Mouse (Mus musculus): ENCODE data around the gene Pdzk1. TPM values are rescaled to one million over a fixed set of nuclear protein-coding genes. Genes with fewer than 3 reads are reported as not detected.
A peak's percentile ranks its signal among the peaks of the same experiment; 100 is the strongest.

Pdzk1 gene
- total RNA-seq (2021): 1.00 TPM in 1 of 2 replicates, not detected in the other
- long read RNA-seq, transcript Pdzk1-201 (9 exons, 2,406 nt): major isoform, 62 of 71 reads
- long read RNA-seq, partial matches to known transcripts: 5 of 71 reads
- long read RNA-seq, other reads (novel, unspliced or antisense): 4 of 71 reads

DNA sequence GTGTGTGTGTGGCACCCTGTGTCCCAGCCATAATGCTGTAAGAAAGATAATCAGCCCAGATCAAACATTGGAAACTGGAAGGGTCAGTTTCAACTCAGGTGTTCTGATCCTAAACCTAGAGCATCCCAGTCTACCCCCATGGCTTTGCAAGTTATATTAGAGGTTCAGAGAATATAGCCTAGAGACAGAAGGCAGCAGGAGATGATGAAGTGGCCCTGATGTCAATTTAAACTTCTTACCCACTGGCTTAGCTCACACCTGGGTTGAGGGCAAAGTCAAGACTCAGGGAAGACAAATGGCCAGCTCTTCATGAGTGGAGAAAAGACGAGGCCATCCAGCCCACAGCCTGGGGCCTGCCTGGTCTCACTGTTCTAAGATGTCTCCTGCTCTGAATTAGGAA is at the start of gene Pdzk1, which contains the start of gene Cd160:
Pdzk1 (plus strand) TSS at position 301 of the 400 bp plus-strand sequence.
Cd160 (minus strand) TSS at position 368 of the 400 bp plus-strand sequence.
- no peak for DNase-seq

DNA sequence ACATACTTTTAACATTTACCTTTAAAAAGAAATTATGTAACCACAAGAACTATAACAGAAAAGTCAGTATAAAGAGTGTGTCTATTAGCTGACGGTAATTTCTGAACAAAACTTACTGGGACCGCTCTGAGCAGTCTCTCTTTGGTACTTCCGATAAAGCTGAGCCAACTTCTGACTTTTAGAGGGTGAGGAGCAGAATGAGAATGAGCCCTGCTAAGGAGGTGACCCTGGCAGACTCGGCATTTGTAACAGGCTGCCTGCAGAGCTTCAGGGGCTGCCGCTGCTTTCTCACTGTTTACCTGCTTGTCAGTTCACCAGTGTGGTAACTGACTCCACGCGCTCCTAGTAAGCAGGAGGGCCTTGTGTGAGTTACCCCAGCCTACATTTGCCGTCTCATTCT is 46.8 kb upstream of the Pdzk1 start:
- no peak for DNase-seq

DNA sequence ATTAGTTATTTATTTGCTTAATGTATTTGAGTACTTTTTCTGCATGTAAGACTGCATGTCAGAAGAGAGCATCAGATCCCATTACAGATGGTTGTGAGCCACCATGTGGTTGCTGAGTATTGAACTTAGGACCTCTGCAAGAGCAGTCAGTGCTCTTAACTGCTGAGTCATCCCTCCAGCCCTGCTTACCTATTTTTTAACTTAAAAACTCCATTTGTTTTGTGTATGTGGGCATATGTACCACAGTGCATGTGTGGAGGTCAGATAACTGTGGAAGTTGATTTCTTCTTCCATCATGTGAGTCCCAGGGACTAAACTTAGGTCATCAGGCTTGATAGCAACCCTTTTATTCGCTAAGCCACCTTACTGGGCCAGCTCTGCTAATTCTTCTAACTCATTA is 41.3 kb upstream of the Pdzk1 start:
- DNase-seq: no peak

DNA sequence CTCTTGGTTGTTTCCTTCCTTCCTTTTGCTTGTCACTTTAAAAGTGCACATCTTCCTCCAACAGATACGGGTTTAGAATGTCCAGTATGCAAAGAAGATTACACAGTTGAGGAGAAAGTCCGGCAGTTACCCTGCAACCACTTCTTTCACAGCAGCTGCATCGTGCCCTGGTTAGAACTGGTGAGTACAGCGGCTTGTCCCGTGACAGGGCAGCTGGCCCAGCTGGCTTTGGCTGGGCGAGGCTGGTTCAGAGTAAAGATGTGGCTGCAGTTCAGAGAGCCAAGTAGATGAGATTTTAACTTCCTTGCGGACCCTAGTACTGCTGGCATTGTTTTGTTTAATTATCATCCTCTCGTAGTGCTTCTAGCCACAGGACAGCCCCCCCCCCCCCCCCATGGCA is 40.6 kb upstream of the Pdzk1 start:
- no peak for DNase-seq

DNA sequence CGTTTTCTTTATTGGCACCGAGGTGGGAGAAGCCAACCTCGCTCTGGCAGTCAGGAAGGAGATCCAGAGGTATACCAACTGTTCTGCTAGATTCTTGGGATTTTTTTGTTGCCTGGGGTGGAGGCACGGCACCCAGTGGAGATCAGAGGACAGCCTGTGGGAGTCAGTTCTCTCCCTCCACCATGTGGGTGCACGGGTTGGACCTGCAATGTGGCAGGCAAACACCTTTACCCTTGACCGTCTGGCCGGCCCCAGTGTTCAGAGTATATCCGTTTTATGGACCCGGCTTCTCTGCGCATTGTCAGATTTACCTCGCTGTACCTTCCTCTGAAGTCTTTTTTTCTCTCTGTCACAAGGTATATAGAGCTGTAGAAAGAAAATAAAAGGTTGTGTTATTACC is 28.8 kb upstream of the Pdzk1 start:
- no peak for DNase-seq

DNA sequence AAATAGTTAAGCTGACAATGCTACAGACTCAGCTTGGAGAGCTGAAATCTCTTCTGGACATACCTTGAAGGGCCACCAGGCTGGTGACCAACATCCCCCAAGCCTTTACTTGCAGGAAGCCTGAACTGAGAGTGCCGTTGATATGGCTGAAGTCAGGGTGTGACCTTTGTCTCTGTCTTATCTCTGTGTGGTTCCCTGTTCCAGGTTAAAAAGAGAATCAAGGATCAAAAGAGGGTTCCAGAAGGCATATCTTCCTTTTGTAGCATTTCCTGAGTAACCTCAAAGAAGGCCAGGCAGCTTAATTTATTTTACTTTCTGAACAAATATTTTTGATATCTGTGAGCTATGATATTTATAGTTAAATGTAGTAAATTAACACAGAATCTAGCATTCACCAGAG is 26.9 kb upstream of the Pdzk1 start:
- no peak for DNase-seq

DNA sequence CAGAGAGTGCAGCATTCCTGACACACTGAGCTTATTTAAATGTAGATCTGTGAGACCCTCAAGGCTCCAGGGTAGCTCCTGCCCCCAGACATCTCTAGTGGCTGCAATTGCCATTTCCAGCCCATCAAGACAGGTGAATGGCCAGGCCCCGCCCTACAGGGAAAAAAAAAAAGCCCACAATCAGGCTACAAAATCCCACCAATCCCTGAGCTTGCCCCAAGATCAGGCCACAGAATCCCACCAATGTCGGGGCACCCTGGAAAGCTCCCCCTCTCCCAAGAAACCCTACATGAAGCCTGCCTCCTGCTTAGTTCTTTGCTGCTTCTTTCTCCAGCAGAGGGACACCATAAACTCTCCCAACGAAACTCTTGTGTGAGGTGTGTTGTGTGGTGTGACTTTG is 20.9 kb upstream of the Pdzk1 start:
- DNase-seq: no peak

DNA sequence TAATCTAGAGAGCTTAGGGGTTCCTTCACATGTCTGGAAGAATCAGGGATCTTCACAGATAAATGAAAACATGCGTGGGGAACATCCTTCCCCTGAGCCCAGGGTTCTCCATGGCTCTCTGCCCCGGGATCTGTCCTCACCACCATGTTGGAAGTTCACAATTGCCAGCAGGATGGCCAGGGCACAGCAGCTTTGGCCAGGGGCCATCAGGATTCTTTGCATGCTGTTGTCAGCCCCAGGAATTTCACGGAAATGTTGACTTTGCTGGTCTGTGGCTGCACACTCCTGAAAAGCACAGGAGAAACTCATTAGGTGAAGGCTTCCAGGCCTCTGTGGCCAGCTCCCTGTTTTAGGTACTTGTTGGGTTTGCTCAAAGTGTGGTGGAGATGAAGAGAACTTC is 20.4 kb upstream of the Pdzk1 start:
- DNase-seq: no peak

DNA sequence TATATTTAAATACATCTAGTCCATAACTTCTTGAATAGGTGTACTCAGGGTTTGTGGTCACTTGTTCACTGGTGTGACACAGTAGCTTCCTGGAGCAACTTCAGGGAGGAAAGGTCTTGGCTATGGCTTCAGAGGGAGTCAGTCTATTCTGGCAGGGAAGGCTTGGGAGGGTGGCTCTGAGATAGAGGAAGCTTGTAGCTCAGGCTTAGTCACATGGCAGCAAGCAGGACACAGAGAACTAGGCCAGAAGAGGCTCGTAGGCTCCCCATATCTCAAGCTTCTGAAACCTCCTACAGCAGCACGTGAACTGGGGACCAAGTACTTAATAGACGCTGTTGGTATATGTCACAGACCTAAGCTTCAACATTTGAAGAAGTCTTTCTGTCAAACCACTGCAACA is 17.9 kb upstream of the Pdzk1 start:
- no peak for DNase-seq

DNA sequence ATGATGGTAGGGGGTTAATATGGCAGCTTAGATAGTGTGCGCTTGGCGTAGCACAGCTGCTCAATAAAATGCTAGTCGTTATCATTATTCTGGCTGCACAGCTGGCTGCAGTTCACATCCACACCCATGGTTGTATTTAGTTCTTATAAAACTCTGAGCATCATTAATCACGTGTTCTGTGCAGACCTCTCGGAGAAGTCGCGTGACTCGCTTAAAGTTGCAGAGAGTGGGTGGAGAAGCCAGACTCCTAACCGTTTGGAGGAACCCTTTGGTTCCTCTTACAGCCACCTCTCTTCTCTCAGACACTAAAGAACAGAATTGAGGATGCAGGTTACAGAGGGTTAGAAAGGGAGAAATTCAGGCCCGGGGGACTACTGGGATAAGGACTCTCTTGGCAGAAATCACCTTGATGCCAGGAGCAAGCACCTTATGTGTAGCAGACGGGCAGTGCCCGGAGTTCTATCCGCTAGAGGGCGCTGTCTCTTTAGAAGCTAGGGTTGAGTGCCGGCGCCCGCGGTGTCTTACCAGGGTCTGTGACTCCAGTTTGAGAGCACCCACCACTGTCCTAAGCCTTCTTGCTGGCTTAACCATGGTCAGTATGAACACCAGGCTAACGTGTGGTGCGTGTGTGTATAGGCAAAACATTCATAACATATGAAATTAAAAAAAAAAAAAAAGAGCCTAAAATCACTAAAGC is 16.5 kb upstream of the Pdzk1 start:
- DNase-seq: peak; percentile 87

DNA sequence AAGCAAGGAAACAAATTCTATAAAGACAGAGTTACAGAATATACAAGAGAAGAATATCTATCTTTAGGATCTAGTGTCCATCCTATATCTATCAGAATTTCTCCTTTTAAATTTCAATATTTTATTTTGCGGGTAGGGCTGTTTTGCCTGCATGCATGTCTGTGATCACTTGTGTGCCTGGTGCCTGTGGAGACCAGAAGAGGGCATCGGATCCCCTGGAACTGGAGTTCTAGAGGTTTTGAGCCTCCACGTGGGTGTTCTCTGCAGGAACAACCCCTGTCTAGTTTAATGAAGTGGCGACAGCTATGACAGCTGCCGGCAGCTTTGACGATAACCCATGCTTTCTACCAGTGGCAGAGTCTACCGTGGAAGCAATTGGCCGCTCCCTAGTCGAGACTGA is 16.0 kb upstream of the Pdzk1 start:
- DNase-seq: peak; percentile 28

DNA sequence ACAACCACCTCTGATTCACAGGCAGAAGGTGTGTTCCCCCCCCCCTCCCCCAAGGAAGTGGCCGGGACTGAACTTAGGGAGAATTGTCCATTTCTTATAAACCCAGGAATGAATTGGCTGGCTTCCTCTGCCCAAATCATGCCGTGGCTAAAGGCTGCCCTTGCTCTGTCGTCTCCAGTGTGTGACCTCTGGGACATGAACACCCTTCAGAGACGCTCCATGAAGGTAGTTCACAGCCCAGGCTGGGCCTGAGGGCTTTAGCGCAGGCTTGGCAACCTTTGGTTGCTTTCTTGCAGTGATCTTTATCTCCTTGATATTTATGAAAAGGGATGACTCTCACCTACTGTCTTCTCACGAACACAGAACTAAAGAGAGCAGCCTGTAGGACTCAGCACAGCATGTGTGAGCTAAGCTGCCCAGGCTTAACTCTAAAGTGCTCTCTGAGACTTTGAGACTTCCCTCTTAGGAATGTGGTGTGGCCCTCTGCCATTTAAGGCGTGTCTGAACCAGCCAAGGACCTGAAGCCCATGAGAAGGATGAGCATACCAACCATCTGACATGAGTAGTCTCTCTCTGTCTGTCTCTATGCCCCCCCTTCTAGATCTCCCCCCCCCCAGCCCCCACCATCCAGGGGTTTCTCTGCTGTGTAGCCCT is 15.4 kb upstream of the Pdzk1 start:
- no peak for DNase-seq

DNA sequence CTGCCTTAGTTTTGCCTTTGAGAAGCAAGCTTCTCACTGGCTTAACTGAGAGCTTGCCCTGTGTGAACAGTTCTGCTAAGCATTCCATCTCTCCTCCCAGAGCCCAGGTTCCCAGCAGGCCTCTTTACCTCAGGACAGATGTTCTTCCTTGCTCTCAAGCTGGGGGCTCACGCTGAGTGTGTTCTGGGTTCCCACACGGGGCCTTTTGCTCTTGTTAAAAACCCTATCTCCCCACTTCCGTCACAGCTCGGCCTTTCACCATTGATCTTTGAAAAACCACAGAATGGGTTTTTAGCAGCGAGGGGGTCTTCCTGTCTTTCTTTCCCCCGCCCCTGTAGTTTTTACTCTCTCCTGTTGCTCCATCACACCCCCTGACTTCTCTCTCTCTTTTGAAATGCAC is 14.7 kb upstream of the Pdzk1 start:
- DNase-seq: no peak

DNA sequence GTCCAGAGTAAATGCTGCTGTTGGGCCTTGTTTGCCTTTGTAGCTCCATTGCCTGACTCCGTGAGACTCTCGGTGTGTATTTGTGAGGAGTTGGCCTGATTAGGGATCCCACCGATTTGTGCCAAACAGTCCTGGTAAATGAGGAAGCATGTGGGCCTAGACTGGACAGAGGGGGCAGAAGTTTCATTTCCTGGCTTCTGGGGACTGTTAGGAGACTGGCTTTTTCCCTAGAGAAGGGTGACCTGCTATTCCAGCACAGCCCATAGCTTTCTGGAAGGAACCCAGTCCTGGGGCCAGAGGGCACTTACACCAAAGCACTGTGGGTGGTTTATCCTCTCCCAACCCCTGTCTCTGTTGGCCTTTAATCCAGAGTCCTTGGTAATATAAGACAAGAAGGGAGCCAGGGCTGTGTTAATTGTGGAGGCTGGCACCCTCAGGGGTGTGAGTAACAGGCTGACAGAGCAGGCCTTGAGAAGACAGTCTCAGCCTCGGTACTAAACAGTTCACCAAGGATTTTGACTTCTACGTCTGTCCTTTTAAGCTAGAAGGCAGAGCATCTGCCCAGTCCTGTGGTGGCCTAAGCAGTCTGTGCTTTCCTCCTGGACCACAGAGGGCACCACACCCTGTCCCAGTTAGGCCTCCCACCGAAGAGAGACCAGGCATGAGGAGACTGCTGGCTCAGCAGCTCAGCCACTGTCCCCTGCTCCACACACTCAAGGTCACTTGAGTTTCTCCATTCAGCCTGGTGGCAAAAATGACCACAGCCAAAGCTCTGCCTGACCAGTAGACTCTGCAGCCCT is 8.8 kb upstream of the Pdzk1 start:
- DNase-seq: peak; percentile 7

DNA sequence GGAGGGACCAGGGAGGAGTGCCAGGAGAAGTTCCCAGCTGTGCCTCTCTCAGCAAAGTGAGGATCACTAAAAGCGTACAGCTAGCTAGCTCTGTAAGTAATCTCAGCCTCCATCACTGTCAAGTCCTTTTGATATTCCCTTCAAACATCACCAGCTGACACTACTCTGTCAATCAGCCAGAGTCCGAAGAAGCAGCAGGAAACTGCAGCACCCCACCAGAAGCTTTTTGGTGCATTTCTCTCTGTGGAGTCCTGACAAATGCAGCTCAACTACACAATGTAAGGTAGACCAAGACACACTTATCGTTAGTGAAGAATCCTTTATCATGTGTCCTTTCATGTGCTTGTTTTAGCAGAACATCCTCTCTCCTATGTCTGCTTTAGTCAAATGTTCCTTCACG is 7.5 kb upstream of the Pdzk1 start:
- no peak for DNase-seq

DNA sequence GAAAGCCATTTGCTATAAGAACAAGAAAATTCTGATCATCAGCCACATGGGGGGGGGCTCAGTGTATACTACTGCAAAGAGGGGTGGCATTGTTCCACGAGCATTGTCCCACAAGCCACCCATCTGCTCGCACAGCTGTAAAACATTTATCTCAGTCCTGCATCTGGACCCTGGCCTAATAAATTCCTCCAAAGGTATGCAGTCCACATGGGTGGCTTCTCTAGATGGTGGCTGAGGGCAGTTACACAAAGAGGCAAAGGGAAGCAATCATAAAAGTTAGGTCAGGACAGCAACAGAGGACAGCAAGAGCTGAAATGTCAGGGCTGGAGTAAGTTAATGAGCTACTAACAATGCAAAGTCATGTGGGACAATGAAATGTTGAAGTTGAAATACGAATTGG is 5.4 kb upstream of the Pdzk1 start:
- DNase-seq: no peak

DNA sequence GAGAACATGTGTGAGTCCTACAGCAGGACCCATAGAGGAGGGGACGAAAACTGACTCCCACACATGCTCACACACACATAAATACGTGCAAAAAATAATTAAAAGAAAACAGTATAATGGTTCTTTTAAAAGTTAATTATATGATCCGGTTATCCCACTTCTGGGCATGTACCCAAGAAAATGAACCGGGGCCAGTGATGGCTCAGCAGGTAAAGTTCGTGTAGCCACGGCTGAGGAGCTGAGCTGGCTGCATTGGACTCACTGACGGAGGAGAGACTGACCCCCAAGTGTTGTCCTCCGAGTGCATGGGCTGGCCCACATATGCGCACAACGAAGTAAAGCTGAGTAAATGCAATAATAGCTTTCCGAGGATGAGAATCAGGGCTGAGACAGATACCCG is 4.5 kb upstream of the Pdzk1 start:
- DNase-seq: no peak

DNA sequence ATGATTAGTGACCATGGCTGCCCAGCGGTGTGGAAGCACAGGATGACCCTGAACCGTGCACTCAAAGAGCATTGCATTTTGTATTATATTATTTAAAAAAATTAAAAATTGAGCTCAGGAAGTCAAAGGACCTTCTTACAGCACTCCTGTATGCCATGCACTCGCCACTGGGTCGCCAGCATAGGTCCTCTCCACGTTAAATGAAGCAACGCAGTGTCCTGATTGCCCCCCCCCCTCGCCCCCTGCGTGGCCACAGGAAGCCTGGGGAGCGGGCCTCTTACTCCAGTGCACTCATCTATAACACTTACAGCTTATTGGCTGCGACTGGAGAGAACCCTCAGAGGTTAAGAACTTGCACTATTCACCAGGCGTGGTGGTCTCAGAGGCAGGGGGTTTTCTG is 3.8 kb upstream of the Pdzk1 start:
- DNase-seq: no peak

DNA sequence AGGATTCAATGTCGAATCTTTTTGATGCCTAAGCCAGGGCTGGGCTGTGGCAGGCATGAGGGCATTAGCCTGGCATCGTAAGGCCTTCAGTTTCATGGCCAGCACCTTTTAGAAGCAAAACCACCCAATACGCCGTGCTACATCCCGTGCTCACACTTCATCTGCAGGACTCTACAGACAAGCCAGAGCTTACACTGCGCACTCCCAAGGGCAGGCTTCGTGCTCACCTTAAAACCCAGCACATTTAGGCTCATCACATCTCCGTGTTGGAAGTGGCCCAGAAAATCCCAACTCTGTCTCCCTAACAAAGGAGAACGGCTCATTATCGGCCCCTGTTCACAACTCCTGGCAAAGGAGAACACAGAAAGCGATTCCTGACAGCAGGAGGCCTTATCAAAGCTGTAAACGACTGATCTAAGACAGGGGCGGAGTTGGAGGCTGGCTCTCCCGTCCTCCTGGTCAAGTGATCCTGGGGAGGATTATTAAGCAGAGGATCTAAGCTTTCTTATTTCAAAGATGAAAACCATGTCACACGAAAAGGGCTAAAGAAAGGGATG is 698 bp upstream of the Pdzk1 start:
- DNase-seq: no peak

DNA sequence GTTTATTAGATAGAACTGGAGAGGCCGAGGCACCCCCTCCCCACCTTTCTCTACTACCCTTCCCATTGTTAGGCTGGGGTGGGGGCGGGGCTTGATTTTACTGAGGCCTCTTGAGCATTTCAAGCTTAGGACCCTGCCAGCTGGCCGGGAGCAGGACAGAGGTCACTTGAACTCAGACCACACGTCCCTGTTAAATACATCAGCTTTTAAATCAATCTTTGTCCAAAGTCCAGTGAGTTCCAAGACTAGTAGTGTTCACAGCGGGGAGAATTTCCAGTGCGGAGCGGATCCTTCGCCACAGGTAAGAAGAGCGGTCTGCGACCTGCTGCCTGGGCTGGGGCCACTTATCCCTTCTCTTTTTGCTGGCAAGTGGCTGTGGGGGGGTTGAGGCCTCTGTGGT is 772 bp downstream of the Pdzk1 start:
- no peak for DNase-seq

DNA sequence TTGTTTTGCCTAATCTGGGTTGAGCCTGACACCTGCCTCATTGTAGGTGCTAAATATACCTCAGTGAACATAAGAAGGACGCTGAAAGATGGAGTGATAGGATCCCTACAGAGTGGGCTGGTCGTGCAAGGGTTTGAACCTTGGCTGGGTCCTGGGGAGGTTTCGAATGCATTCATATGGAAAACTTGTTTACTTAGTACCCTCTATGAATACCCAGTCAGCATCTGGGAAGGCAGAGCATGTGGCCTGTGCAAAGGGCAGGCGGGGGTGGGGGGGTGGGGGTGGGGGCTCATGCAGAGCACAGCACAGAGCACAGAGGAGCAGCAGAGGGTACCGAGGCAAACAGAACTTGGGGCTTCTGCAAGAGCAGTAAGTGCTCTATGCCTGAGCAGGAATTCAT is 3.8 kb downstream of the Pdzk1 start:
- DNase-seq: no peak

DNA sequence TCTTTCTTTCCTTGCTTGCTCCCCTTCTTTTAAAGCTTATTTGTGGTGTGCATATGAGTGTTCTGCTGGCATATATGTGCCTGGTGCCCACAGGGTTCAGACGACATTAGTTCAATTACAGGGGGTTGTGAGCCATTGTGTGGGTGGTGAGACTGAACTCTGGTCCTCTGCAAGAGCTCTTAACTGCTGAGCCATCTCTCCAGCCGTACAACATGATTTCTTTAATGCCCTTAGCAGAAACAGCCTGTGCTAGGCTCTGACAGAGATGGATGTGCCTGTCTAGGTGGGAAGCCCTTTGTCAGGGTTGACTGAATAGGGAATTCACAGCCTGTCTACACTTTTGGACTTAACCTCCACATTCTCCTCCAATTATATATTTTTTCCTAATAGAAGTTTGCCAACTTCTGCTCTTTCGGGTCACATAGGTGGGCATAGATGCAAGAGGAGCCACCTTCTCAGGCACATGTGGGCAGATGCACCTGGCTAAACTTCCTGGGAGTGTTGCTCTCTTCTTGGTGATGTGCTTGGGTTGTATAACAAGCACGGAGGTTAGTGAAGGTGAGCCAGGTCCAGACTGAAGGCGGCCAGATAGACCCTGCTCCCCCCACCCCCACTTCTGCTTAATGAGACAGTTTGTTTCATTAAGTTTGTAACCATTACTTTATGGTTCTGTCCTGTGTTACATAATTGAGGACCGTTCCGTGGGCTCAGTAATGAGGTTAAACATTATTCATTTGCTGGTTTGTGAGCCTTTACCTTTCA is 5.7 kb downstream of the Pdzk1 start:
- no peak for DNase-seq
